Mouse (Mus musculus) erythroblast, embryonic 14.5 days (primary cell): ENCODE measurements around the gene Pomgnt2.

Experiments
- GATA1 ChIP-seq: IDR thresholded peaks from 2 replicates; pipeline ENCODE4 v1.6.1; 2012; ENCODE audit warnings: low read length, inconsistent platforms, mixed read lengths
- TAL1 ChIP-seq: IDR thresholded peaks from 3 replicates; pipeline ENCODE4 v1.6.1; 2012; ENCODE audit warnings: low read length, inconsistent platforms, mixed read lengths

DNA sequence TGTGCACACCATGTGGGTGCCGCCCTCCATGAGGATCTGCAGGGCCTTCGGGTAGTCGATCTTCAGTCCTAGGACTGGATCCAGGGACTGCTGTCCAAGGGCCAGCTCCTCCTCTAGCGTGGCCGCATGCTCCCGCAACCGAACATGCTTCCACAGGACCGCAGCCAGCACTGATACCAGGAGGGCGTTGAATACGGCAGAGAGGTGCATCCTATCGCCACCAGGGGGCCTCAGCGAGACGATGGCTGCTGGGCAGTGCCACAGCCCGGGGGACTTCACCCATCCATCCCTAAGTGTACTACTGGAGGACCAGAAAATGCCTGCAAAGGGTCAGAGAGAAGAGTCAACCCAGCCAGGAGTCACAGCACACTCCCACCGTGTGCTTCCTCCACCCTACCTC, 13.4 kb downstream of the Pomgnt2 start:
- TF ChIP-seq TAL1 (no peak), GATA1 (no peak)
